Mouse (Mus musculus): ENCODE measurements around the gene Svs5. TPM values are rescaled to one million over a fixed set of nuclear protein-coding genes. Genes with fewer than 3 reads are reported as not detected.

Svs5 gene
- total RNA-seq, 1 experiment = not detected

DNA sequence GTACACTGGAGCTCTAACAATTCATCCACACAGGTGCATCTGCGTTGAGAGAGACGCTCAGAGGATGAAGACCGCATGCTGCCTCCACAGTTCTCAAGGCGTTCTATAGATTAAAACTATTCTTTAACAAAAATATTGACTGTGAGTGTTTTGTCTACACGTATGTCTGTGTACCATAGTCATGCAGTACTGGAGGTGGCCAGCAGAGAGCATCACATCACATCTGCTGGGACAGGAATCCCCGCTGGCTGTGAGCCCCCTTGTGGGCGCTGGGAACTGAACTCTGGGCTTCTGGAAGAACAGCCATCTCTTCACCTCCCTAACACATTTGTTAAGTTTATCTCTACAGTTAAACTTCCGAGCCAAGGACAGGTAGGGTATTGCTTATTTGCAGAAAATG is 49.2 kb downstream of the Svs5 start:
- in situ Hi-C loops (cut with MboI; ENCODE audit: low sequenced_read_pairs in 2 of 2, unreplicated experiment in 2 of 2) = no loop called here
- H3K27ac ChIP-seq (ENCODE audit: insufficient read depth, low read depth, low read length, poor library complexity, severe bottlenecking) = no peak overlapping the region

GRCm38 (mm10) chr2:164382971-164383370 is 50.4 kb downstream of the Svs5 start:
- H3K4me3 ChIP-seq (ENCODE audit: insufficient read depth in 1 of 2, low read depth in 1 of 2, low read length in 2 of 2, poor library complexity in 1 of 2, severe bottlenecking in 1 of 2) = no peak overlapping the region
- no peaks in the 10 kb centered on the region for H3K9me3 ChIP-seq (ENCODE audit: control insufficient read depth, insufficient read depth, low read depth, low read length)
- no peaks in the 10 kb centered on the region for H3K4me1 ChIP-seq (ENCODE audit: control insufficient read depth in 2 of 2, insufficient read depth in 2 of 2, low read length in 2 of 2, poor library complexity in 1 of 2)
- in situ Hi-C loops (cut with MboI; ENCODE audit: low sequenced_read_pairs in 2 of 2, unreplicated experiment in 2 of 2) = no loop called here
- TF ChIP-seq ZNF384 (IDR thresholded peaks at IDR 0.05; ENCODE audit: low read depth, low read length) = no peak
- no peak for TF ChIP-seq CHD2 (IDR thresholded peaks at IDR 0.05; ENCODE audit: low read depth, low read length)
- TF ChIP-seq HCFC1 (IDR thresholded peaks at IDR 0.05; ENCODE audit: borderline replicate concordance, insufficient read depth, low read length) = no peak
- no peak for TF ChIP-seq ZC3H11A (IDR thresholded peaks at IDR 0.05; ENCODE audit: borderline replicate concordance, low read depth, low read length)
- no peak for TF ChIP-seq MAFK (IDR thresholded peaks at IDR 0.05; ENCODE audit: insufficient read depth, low read depth, low read length)
- no peak overlapping the region for H3K27ac ChIP-seq (ENCODE audit: insufficient read depth, low read depth, low read length, poor library complexity, severe bottlenecking)
- no peaks in the 10 kb centered on the region for H3K36me3 ChIP-seq (ENCODE audit: control insufficient read depth, insufficient read depth, low read length, poor library complexity, severe bottlenecking)
- H3K9ac ChIP-seq (ENCODE audit: insufficient read depth, low read depth, low read length, poor library complexity, severe bottlenecking) = no peak overlapping the region
- no peak for DNase-seq (ENCODE audit: low read depth, low spot score)

More for the DNA sequence above, 49.2 kb downstream of the Svs5 start:
- TF ChIP-seq CHD2 (IDR thresholded peaks at IDR 0.05; ENCODE audit: low read depth, low read length) = no peak
- 0 out of 2 replicates have a peak, but pooled peaks have one; percentile 44 for TF ChIP-seq HCFC1 (IDR thresholded peaks at IDR 0.05; ENCODE audit: borderline replicate concordance, insufficient read depth, low read length)
- no peak for TF ChIP-seq ZC3H11A (IDR thresholded peaks at IDR 0.05; ENCODE audit: borderline replicate concordance, low read depth, low read length)
- TF ChIP-seq MAFK (IDR thresholded peaks at IDR 0.05; ENCODE audit: insufficient read depth, low read depth, low read length) = no peak
- 0 out of 2 replicates have a peak, but pooled peaks have one; percentile 32 for TF ChIP-seq ZNF384 (IDR thresholded peaks at IDR 0.05; ENCODE audit: low read depth, low read length)
- H3K4me3 ChIP-seq (ENCODE audit: insufficient read depth in 1 of 2, low read depth in 1 of 2, low read length in 2 of 2, poor library complexity in 1 of 2, severe bottlenecking in 1 of 2) = no peak overlapping the region
- DNase-seq (ENCODE audit: low read depth, low spot score) = peak; percentile 78
- no peaks in the 10 kb centered on the region for H3K4me1 ChIP-seq (ENCODE audit: control insufficient read depth in 2 of 2, insufficient read depth in 2 of 2, low read length in 2 of 2, poor library complexity in 1 of 2)
- no peaks in the 10 kb centered on the region for H3K36me3 ChIP-seq (ENCODE audit: control insufficient read depth, insufficient read depth, low read length, poor library complexity, severe bottlenecking)
- no peak overlapping the region for H3K9ac ChIP-seq (ENCODE audit: insufficient read depth, low read depth, low read length, poor library complexity, severe bottlenecking)
- no peaks in the 10 kb centered on the region for H3K9me3 ChIP-seq (ENCODE audit: control insufficient read depth, insufficient read depth, low read depth, low read length)

Other genes with a start within 250 kb of the Svs5 start
- gene Kcns1, start 161.6 kb upstream of the Svs5 start, total RNA-seq (2012; rRNA removed) = 0.80 and 0.90 TPM in 2 replicates
- gene Wfdc5, start 150.0 kb upstream of the Svs5 start, total RNA-seq (2012; rRNA removed) = not detected in 2 replicates
- not detected in 2 replicates for gene Wfdc12, start 142.1 kb upstream of the Svs5 start, total RNA-seq (2012; rRNA removed)
- 4.4 and 11.9 TPM in 2 replicates for gene Wfdc15a, start 132.6 kb upstream of the Svs5 start, total RNA-seq (2012; rRNA removed)
- gene Wfdc15b, start 111.1 kb upstream of the Svs5 start, total RNA-seq (2012; rRNA removed) = not detected in 2 replicates
- gene Svs2, start 94.3 kb upstream of the Svs5 start, total RNA-seq (2012; rRNA removed) = not detected in 2 replicates
- gene Svs3b, start 76.1 kb upstream of the Svs5 start, total RNA-seq (2012; rRNA removed) = not detected in 2 replicates
- not detected in 2 replicates for gene Svs4, start 54.3 kb upstream of the Svs5 start, total RNA-seq (2012; rRNA removed)
- gene Svs3a, start 43.5 kb upstream of the Svs5 start, total RNA-seq (2012; rRNA removed) = not detected in 2 replicates
- not detected in 2 replicates for gene Svs6, start 16.0 kb upstream of the Svs5 start, total RNA-seq (2012; rRNA removed)
- not detected in 2 replicates for gene Slpi, start 56.4 kb downstream of the Svs5 start, total RNA-seq (2012; rRNA removed)
- gene Rbpjl, start 70.4 kb downstream of the Svs5 start, total RNA-seq (2012; rRNA removed) = 0.04 TPM in 1 of 2 replicates, not detected in the other
- gene Matn4, start 72.4 kb downstream of the Svs5 start, total RNA-seq (2012; rRNA removed) = 1.7 and 2.3 TPM in 2 replicates
- 102 and 172 TPM in 2 replicates for gene Sdc4, start 111.1 kb downstream of the Svs5 start, total RNA-seq (2012; rRNA removed)
- gene Sys1, start 124.2 kb downstream of the Svs5 start, total RNA-seq (2012; rRNA removed) = 47.6 and 51.1 TPM in 2 replicates
- 2.1 TPM in 1 of 2 replicates, not detected in the other for gene Gm20458, start 128.2 kb downstream of the Svs5 start, total RNA-seq (2012; rRNA removed)
- gene Trp53tg5, start 141.0 kb downstream of the Svs5 start, total RNA-seq (2012; rRNA removed) = 0.22 and 0.26 TPM in 2 replicates
- 2.9 and 4.2 TPM in 2 replicates for gene Dbndd2, start 153.4 kb downstream of the Svs5 start, total RNA-seq (2012; rRNA removed)
- 57.2 and 97.3 TPM in 2 replicates for gene Pigt, start 164.8 kb downstream of the Svs5 start, total RNA-seq (2012; rRNA removed)
- 41.5 and 58.4 TPM in 2 replicates for gene Wfdc2, start 229.7 kb downstream of the Svs5 start, total RNA-seq (2012; rRNA removed)
- not detected in 2 replicates for gene Spint3, start 240.7 kb downstream of the Svs5 start, total RNA-seq (2012; rRNA removed)

Data from ES-E14 (cell line).